Comparison of ENCODE assay signal across 11 mouse cellular contexts in the genomic region with DNA sequence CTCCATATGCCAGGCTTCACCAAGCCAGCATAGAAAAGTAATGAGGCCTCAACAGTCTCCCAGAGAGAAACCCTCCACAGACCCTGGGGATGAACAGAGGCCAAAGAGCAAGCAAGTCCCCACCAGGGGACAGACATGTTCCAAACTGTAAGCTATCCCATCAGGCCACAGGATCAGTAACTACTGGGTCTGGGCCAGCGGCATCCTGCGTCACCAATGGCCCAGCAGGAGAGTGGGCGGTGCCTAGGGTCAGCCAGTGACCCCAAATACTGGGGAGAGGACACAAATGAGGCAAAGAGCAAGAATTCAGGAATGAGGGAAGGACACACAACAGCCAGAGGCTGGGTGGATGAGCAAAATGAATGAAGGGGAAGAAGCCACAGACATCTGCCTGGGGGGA. TPM values are rescaled to one million over a fixed set of nuclear protein-coding genes. Genes with fewer than 3 reads are reported as not detected.
DNase-seq lines count a peak whose midpoint lies in the region; ATAC-seq and TF ChIP-seq lines count a peak whose summit lies in the region.
"Had no signal": no experiment of that assay in that cellular context is flagged by ENCODE, and none has a peak within 500 bp of the region (broad histone marks: within the 10 kb centered on the region; RNA-seq: fewer than 3 reads in every experiment).

No protein-coding gene starts in this region.

- no peak for TF ChIP-seq CTCF in E14TG2a.4 (conservative IDR thresholded peaks at IDR 0.05; ENCODE audit: low read length)

- H3K9ac ChIP-seq in forebrain, embryonic 14.5 days (ENCODE audit: low read length), result no peak overlapping the region
- H3K9ac ChIP-seq in hindbrain, embryonic 13.5 days, result no peak overlapping the region
- no peak overlapping the region for H3K9ac ChIP-seq in lung, embryonic 15.5 days

- H3K9me3 ChIP-seq in forebrain, embryonic 10.5 days, result no peaks in the 10 kb centered on the region
- no peaks in the 10 kb centered on the region for H3K9me3 ChIP-seq in forebrain, embryonic 14.5 days (replicated peaks; ENCODE audit: control insufficient read depth, low read length)
- H3K9me3 ChIP-seq in E14TG2a.4 (ENCODE audit: low read length), result no peaks in the 10 kb centered on the region
- H3K9me3 ChIP-seq in hindbrain, embryonic 13.5 days, result no peaks in the 10 kb centered on the region
- no peaks in the 10 kb centered on the region for H3K9me3 ChIP-seq in lung, embryonic 15.5 days

- DNase-seq in forebrain, embryonic 10.5 days (ENCODE audit: extremely low spot score, low spot score), result no peak
- DNase-seq in forebrain, embryonic 14.5 days (ENCODE audit: low spot score), result no peak
- DNase-seq in right cerebral cortex, postnatal 36 days (ENCODE audit: low spot score in 2 of 2), result no peak
- no peak for DNase-seq in testis, postnatal 10 days (ENCODE audit: low spot score)
- no peak for DNase-seq in spleen, adult 18-20 months
- DNase-seq: cerebellum, postnatal 14 days; gastrocnemius, postnatal 14 days; right cerebral cortex, postnatal 4 days had no signal

- H3K27me3 ChIP-seq in forebrain, embryonic 10.5 days (ENCODE audit: poor library complexity, severe bottlenecking), result no peaks in the 10 kb centered on the region
- H3K27me3 ChIP-seq in forebrain, embryonic 14.5 days (replicated peaks; ENCODE audit: control insufficient read depth, insufficient read depth, low read length), result no peaks in the 10 kb centered on the region
- no peaks in the 10 kb centered on the region for H3K27me3 ChIP-seq in E14TG2a.4 (ENCODE audit: insufficient read depth, low read length)
- H3K27me3 ChIP-seq in hindbrain, embryonic 13.5 days, result no peaks in the 10 kb centered on the region
- H3K27me3 ChIP-seq in lung, embryonic 15.5 days, result no peaks in the 10 kb centered on the region

- ATAC-seq in forebrain, embryonic 14.5 days, result no peak
- no peak for ATAC-seq in hindbrain, embryonic 13.5 days (ENCODE audit: low FRiP score)
- peak; percentile 24; the same call in 1 of the 2 replicates for ATAC-seq in lung, embryonic 15.5 days (ENCODE audit: borderline replicate concordance, extremely low read depth, low FRiP score, low TSS enrichment)

- peaks cover 68% of the 10 kb centered on the region for H3K36me3 ChIP-seq in forebrain, embryonic 10.5 days (replicated peaks)
- H3K36me3 ChIP-seq in forebrain, embryonic 14.5 days (ENCODE audit: control insufficient read depth, insufficient read depth, low read length), result peaks cover 29% of the 10 kb centered on the region
- peaks cover 61% of the 10 kb centered on the region for H3K36me3 ChIP-seq in E14TG2a.4 (ENCODE audit: insufficient read depth, low read length)
- peaks cover 15% of the 10 kb centered on the region for H3K36me3 ChIP-seq in hindbrain, embryonic 13.5 days
- H3K36me3 ChIP-seq in lung, embryonic 15.5 days, result peaks cover 15% of the 10 kb centered on the region

- H3K4me3 ChIP-seq in forebrain, embryonic 10.5 days, result no peak overlapping the region
- H3K4me3 ChIP-seq in forebrain, embryonic 14.5 days (ENCODE audit: low read depth, low read length), result no peak overlapping the region
- 0 out of 2 replicates have a peak overlapping the region, but pooled peaks have one; percentile 23 for H3K4me3 ChIP-seq in E14TG2a.4 (replicated peaks; ENCODE audit: low read length)
- no peak overlapping the region for H3K4me3 ChIP-seq in hindbrain, embryonic 13.5 days
- no peak overlapping the region for H3K4me3 ChIP-seq in lung, embryonic 15.5 days

- H3K27ac ChIP-seq in forebrain, embryonic 10.5 days, result peak overlapping the region; percentile 62
- H3K27ac ChIP-seq in forebrain, embryonic 14.5 days (ENCODE audit: low read depth, low read length), result no peak overlapping the region; the same call in 1 of the 2 replicates
- H3K27ac ChIP-seq in hindbrain, embryonic 13.5 days, result peak overlapping the region; percentile 58; the same call in 1 of the 2 replicates
- H3K27ac ChIP-seq in lung, embryonic 15.5 days, result peak overlapping the region; percentile 78

- peaks cover 53% of the 10 kb centered on the region for H3K4me1 ChIP-seq in forebrain, embryonic 10.5 days
- H3K4me1 ChIP-seq in forebrain, embryonic 14.5 days (ENCODE audit: control insufficient read depth, insufficient read depth, low read length), result peaks cover 10% of the 10 kb centered on the region
- H3K4me1 ChIP-seq in E14TG2a.4 (replicated peaks; ENCODE audit: low read depth, low read length), result peaks cover 94% of the 10 kb centered on the region
- peaks cover 79% of the 10 kb centered on the region for H3K4me1 ChIP-seq in hindbrain, embryonic 13.5 days (replicated peaks)
- peaks cover 64% of the 10 kb centered on the region for H3K4me1 ChIP-seq in lung, embryonic 15.5 days

- 36% methylated on average over 3 of the region's 3 CpGs for WGBS in forebrain, embryonic 10.5 days
- 49% methylated on average over 3 of the region's 3 CpGs for WGBS in forebrain, embryonic 14.5 days
- 20% methylated on average over 3 of the region's 3 CpGs for WGBS in hindbrain, embryonic 13.5 days
- WGBS in lung, embryonic 15.5 days, result 60% methylated on average over 3 of the region's 3 CpGs

- H3K4me2 ChIP-seq in forebrain, embryonic 14.5 days (ENCODE audit: low read length), result no peak overlapping the region
- no peak overlapping the region for H3K4me2 ChIP-seq in hindbrain, embryonic 13.5 days
- H3K4me2 ChIP-seq in lung, embryonic 15.5 days, result no peak overlapping the region

RNA-seq across cellular contexts. Expression of gene Ncor2, which starts 55.8 kb away (rescaled TPM):
- polyA plus RNA-seq in forebrain, embryonic 10.5 days (2016; fragmentation: Nextera tagmentation; extraction: Ambion mirVana), result 15.7 and 17.8 TPM in 2 replicates
- polyA plus RNA-seq in forebrain, embryonic 14.5 days (2014; fragmentation: Nextera tagmentation; extraction: Ambion mirVana), result 15.1 and 22.3 TPM in 2 replicates
- 24.8 and 25.1 TPM in 2 replicates for polyA plus RNA-seq in hindbrain, embryonic 13.5 days (2015; fragmentation: Nextera tagmentation; extraction: Ambion mirVana)
- polyA plus RNA-seq in lung, embryonic 15.5 days (2015; fragmentation: Nextera tagmentation; extraction: Ambion mirVana), result 28.7 and 30.5 TPM in 2 replicates
